26 mouse cellular contexts compared by ENCODE assay signal in the genomic region with DNA sequence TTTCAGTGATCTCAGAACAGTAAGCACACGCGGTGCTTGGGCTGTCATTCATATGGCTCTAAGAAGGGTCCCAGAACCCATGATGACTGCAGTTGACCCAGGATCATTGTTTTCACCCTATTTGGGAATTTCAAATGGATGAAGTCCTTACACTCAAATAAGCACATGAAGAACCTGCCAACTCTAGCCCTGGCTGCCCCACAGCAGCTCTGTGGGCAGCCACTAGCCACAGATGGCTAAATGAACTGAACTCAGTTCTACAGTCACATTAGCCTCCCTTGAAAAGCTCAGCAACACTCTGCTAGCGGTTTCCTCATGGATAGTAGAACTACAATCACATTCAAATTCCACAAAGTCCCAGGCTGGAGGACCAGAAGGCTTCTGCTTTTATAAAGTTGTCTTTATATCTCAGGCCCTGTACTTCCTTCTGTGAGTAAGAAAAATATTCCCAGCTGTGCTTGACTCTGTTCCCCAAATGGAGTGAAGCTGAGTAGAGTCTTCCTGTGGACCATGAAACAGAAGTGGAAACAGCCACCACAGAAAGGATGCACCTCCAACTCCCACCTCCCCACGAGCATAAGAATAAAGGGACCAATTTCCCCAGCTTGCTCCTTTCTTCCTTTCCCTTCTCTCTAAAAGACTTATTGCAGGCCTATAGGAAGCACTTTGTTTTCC.
A peak's percentile ranks its signal among the peaks of the same experiment; 100 is the strongest.
DNase-seq lines count a peak whose midpoint lies in the region; ATAC-seq lines count a peak whose summit lies in the region.
"Had no signal": no experiment of that assay in that cellular context is flagged by ENCODE, and none has a peak within 500 bp of the region (broad histone marks: within the 10 kb centered on the region; RNA-seq: fewer than 3 reads in every experiment).

No protein-coding gene starts in this region.

- H3K4me3 ChIP-seq in midbrain, embryonic 11.5 days (ENCODE audit: low read depth, low read length): no peak overlapping the region
- H3K4me3 ChIP-seq in midbrain, embryonic 14.5 days (replicated peaks; ENCODE audit: low read depth, low read length): no peak overlapping the region
- H3K4me3 ChIP-seq: embryonic facial prominence, embryonic 15.5 days; forebrain, embryonic 15.5 days; heart, embryonic 13.5 days; limb, embryonic 12.5 days; midbrain, embryonic 13.5 days; neural tube, embryonic 12.5 days had no signal

- no peaks in the 10 kb centered on the region for H3K27me3 ChIP-seq in midbrain, embryonic 11.5 days (ENCODE audit: control insufficient read depth, insufficient read depth, low read length)
- H3K27me3 ChIP-seq in midbrain, embryonic 14.5 days (ENCODE audit: control insufficient read depth, insufficient read depth, low read length): no peaks in the 10 kb centered on the region
- H3K27me3 ChIP-seq: embryonic facial prominence, embryonic 15.5 days; forebrain, embryonic 15.5 days; heart, embryonic 13.5 days; limb, embryonic 12.5 days; midbrain, embryonic 13.5 days; neural tube, embryonic 12.5 days had no signal

- H3K9ac ChIP-seq in midbrain, embryonic 11.5 days (ENCODE audit: low read length): no peak overlapping the region
- no peak overlapping the region for H3K9ac ChIP-seq in midbrain, embryonic 14.5 days (replicated peaks; ENCODE audit: low read length)
- H3K9ac ChIP-seq: embryonic facial prominence, embryonic 15.5 days; forebrain, embryonic 15.5 days; heart, embryonic 13.5 days; limb, embryonic 12.5 days; liver, postnatal 0 days; midbrain, embryonic 13.5 days; neural tube, embryonic 12.5 days had no signal

- H3K4me1 ChIP-seq in midbrain, embryonic 11.5 days (ENCODE audit: control insufficient read depth, insufficient read depth, low read length): no peaks in the 10 kb centered on the region
- H3K4me1 ChIP-seq in midbrain, embryonic 14.5 days (ENCODE audit: control insufficient read depth, insufficient read depth, low read length): no peaks in the 10 kb centered on the region
- H3K4me1 ChIP-seq: midbrain, embryonic 13.5 days had no signal

- peak; percentile 68 for DNase-seq in midbrain, embryonic 11.5 days (ENCODE audit: low spot score, missing footprints)
- DNase-seq in midbrain, embryonic 14.5 days: no peak
- peak; percentile 74 for DNase-seq in cerebellum, adult 11-12 months
- peak; percentile 79 for DNase-seq in cerebellum, adult 9-11 months
- no peak for DNase-seq in layer of hippocampus, postnatal 10 days (ENCODE audit: low spot score in 2 of 2)
- no peak for DNase-seq in natural killer cell, adult 2 months (ENCODE audit: low spot score in 2 of 2)
- no peak for DNase-seq in adrenal gland, adult 8-10 months
- DNase-seq: adrenal gland, postnatal 14 days; heart, adult 18-20 months; heart, postnatal 14 days; kidney, adult 18-20 months; liver, postnatal 0 days; lung, postnatal 10 days; retina, postnatal 1 day; right cerebral cortex, postnatal 25 days; thymus, adult 18-20 months; thymus, postnatal 36 days had no signal

- no peak for ATAC-seq in midbrain, embryonic 11.5 days (ENCODE audit: low FRiP score)
- ATAC-seq in midbrain, embryonic 14.5 days (ENCODE audit: low FRiP score, low TSS enrichment): no peak
- ATAC-seq: activated CD4-positive, CD25-positive, alpha-beta regulatory T cell, adult 4 months; forebrain, embryonic 15.5 days; liver, postnatal 0 days; midbrain, embryonic 13.5 days had no signal

- no peak overlapping the region for H3K27ac ChIP-seq in midbrain, embryonic 11.5 days (ENCODE audit: low read depth, low read length)
- no peak overlapping the region for H3K27ac ChIP-seq in midbrain, embryonic 14.5 days (replicated peaks; ENCODE audit: low read depth, low read length)
- H3K27ac ChIP-seq: embryonic facial prominence, embryonic 15.5 days; forebrain, embryonic 15.5 days; heart, embryonic 13.5 days; kidney, postnatal 0 days; limb, embryonic 12.5 days; midbrain, embryonic 13.5 days; neural tube, embryonic 12.5 days had no signal

- no peak overlapping the region for H3K4me2 ChIP-seq in midbrain, embryonic 11.5 days
- H3K4me2 ChIP-seq in midbrain, embryonic 14.5 days (ENCODE audit: low read length): no peak overlapping the region
- H3K4me2 ChIP-seq: embryonic facial prominence, embryonic 15.5 days; forebrain, embryonic 15.5 days; heart, embryonic 13.5 days; limb, embryonic 12.5 days; liver, embryonic 11.5 days; midbrain, embryonic 13.5 days; neural tube, embryonic 12.5 days had no signal

- no peaks in the 10 kb centered on the region for H3K9me3 ChIP-seq in midbrain, embryonic 11.5 days (ENCODE audit: control insufficient read depth, low read length)
- no peaks in the 10 kb centered on the region for H3K9me3 ChIP-seq in midbrain, embryonic 14.5 days (ENCODE audit: control insufficient read depth, low read length)
- H3K9me3 ChIP-seq: embryonic facial prominence, embryonic 15.5 days; forebrain, embryonic 15.5 days; heart, embryonic 13.5 days; limb, embryonic 12.5 days; midbrain, embryonic 13.5 days; neural tube, embryonic 12.5 days had no signal

- no peaks in the 10 kb centered on the region for H3K36me3 ChIP-seq in midbrain, embryonic 11.5 days (ENCODE audit: control insufficient read depth, insufficient read depth, low read length)
- no peaks in the 10 kb centered on the region for H3K36me3 ChIP-seq in midbrain, embryonic 14.5 days (ENCODE audit: control insufficient read depth, insufficient read depth, low read length)
- H3K36me3 ChIP-seq: embryonic facial prominence, embryonic 15.5 days; forebrain, embryonic 15.5 days; heart, embryonic 13.5 days; midbrain, embryonic 13.5 days; neural tube, embryonic 12.5 days had no signal

- WGBS in midbrain, embryonic 11.5 days: 91% methylated on average over 4 of the region's 4 CpGs
- 87% methylated on average over 4 of the region's 4 CpGs for WGBS in midbrain, embryonic 14.5 days

Comparison
In these comparisons a context has a peak if more than half of its experiments do, and no peak if none do; other contexts are left out.
1. DNase-seq: peak in midbrain, embryonic 11.5 days (single experiment), cerebellum, adult 11-12 months (single experiment) and cerebellum, adult 9-11 months (single experiment); none in midbrain, embryonic 14.5 days (single experiment), layer of hippocampus, postnatal 10 days (0 of 2), natural killer cell, adult 2 months (0 of 2) and adrenal gland, adult 8-10 months (single experiment).